Mouse (Mus musculus): ENCODE data around the gene Cd36.

Gene Cd36

DNA sequence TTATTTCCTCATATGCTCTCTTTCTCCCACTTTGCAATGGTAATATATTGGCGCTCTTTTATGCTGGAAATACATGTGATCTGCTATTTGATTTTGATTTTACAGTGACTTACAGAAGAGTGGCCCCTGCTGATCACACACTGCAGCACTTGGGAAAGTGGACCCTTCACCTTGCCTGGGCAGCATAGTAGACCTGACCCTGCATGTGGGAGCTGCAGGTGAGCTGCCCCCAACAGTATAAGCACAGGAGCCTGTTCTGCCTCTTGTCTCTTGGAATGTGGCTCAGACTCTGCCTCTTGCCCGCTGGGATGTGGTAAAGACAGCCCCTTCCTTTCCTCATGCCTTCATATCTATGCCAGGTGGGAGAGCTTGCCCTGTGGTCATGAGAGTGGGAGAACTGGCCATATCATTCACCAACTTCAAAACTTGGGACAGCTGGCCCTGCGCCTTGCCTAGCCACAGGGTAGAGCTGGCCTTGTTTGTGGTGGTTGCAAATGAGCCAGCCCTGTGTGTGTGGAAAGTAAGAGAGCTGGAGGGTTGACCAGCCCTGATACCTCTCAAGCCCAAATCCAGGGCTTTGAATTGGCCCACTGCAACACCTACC, 81.7 kb downstream of the Cd36 start:
- in situ Hi-C loops (cut with MboI): no loop called here

DNA sequence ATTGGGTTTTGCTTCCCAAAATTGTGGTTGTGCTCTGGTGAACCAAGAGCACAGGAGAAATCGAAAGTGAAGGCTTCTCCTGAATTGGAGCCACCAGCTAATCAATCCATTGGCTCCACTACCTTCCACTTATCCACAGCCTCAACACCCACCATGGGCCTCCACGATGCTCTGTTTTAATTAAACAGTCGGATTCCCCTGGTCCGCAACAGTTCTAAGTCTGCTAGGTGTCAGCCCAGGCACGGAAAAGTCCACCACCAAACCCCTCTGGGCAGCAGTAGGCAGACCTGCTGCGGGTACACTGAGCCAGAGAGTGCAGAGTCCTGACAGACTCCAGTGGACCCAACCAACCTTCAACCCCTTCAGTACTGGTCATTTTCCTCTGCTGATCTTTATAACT, 112.0 kb downstream of the Cd36 start:
- in situ Hi-C loops (cut with MboI): no loop called here

DNA sequence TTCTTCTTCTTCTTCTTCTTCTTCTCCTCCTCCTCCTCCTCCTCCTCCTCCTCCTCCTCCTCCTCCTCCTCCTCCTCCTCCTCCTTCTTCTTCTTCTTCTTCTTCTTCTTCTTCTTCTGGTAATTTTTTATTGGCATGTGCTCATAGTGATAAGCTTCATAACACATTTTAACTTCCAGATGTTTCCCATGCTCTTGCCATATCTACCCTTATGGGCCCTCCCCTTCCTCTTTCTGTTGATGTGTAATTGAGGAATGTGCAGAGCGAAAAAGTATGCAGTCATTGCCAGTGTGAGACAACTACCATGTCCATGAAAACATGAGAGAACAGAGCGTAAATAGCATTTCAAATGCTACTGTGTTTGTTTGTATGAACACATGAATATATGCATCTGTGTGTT, 118.3 kb downstream of the Cd36 start:
- in situ Hi-C loops (cut with MboI): no loop called here

DNA sequence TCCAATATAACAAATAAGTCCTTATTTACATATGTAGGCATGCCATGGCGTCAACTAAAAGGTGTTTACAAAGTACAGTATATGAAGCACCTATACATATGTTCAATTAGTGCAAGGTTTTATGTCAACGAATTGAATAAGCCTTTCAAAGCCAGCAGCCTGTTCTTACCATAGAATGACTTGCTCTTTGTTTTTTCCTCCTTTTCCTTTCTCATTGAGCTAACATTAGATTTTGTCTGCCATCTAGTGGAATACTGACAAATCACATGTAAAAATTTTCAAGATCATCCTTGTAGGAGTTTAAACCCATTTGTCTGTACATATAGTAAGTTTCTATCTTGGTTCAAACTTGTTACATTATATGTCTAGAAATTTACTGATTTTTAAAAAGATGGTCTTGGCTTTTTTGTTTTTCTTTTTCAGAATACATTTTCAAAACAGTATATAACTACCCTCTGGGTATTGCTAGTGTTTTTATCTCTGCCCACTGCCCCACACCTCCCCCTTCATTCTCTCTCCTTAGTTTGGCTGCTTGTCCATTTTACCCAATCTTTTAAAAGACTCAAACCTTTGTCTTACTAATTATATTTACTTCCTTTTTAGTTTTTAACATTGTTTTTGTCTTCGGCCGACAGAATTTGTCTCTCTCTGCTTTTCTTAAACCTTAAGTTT, 122.5 kb downstream of the Cd36 start:
- in situ Hi-C loops (cut with MboI): no loop called here

DNA sequence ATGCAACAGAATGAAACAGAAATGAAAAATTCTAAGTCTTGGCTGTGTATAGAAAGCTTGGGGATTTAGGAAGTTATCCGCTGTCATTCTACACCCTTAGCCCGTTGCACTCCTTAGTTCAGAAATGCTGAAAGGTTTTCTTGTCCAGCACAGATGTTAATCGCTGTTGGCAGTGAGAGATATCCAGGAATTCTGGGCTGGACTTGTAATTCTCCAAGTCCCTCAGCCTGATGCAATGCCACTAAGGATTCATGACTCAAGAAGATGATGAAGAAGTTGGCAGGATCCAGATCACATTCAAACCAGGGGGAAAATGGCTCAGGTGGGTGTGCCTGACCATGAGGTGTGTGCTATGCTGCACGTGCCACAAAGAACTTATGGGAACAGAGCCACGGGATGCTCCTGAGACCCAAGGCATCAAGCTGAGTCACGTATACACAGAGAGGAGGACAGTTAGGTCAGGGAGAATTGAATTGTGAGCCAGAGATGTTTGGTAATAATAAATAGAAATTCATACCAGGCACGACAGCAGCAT, 135.1 kb downstream of the Cd36 start:
- in situ Hi-C loops (cut with MboI): no loop called here

DNA sequence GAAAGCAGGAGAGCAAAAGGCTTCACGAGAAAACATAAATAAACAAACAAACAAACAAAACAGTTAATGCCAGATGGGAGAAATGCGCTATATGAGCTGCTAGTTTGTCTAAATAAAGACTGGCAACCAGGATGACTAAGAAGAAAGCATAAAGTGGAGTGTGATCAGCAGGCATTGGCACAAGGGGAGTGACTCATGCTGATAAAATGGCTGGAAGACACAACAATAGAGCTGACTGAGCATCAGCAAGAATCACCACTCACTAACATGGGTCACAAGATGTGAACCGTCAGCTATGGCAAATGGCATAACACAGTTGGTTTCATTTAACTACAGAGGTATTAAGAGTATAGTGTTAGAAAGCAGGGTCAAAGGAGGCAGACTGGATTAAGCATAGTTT, 140.3 kb downstream of the Cd36 start:
- in situ Hi-C loops (cut with MboI): no loop called here

DNA sequence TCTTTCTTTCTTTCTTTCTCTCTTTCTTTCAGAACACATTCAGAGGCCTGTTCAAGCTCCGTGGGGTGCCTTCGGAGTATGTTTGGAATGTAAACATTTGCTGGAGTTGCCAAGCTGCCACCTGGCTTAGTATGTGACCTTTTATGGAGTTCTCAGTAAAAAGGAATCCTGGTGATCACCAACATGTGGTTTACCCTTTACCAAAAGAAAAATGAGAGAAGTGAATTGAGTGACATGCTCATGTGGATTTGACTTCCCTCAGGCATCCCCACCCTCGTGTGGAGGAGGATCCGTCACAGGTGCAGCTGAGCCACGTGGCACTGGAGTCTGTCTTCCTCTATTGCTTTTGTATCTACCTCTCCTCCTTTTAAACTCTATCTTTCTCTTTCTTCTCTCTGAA, 141.5 kb downstream of the Cd36 start:
- in situ Hi-C loops (cut with MboI): no loop called here

DNA sequence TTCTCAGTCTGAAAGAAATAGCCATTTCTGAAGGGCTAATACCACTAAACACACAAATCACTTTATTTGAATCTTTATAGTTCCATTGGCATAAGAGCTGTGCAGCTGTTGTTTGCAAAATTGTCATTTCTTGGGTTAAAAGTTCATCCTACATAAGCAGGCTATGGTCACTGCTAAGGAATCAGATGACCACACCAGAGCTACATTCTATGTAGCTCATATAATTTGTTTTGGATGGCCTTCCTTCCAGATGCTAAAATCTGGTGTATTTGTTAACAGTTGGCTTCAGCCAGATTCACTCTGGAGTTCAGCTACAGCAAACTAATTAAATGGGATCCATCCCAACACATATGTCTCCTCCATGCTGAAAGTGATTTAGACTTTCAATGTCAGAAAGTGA, 142.1 kb downstream of the Cd36 start:
- in situ Hi-C loops (cut with MboI): no loop called here

DNA sequence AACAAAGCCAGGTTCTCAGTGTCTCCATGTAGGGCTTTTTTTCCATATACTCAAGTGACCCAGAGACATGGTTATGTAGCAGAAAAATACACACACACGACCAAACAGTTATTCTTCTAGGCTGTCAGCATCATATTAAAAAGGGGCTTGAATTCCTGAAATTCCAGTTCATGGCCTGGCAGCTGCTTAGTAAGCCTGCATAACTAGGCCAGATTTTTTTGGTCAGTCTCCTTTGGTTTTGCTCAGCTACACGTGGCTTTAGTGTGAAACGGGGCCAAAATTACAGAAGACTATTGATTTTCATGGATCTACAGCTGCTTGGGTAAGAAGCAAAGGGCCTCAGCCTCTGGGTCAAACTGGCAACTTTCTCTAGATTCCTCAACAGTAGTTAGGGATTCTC, 148.8 kb downstream of the Cd36 start:
- in situ Hi-C loops (cut with MboI): no loop called here

Measured in mature B cell (primary cell).